Comparison of ENCODE assay signal across 8 mouse cellular contexts in the genomic region with DNA sequence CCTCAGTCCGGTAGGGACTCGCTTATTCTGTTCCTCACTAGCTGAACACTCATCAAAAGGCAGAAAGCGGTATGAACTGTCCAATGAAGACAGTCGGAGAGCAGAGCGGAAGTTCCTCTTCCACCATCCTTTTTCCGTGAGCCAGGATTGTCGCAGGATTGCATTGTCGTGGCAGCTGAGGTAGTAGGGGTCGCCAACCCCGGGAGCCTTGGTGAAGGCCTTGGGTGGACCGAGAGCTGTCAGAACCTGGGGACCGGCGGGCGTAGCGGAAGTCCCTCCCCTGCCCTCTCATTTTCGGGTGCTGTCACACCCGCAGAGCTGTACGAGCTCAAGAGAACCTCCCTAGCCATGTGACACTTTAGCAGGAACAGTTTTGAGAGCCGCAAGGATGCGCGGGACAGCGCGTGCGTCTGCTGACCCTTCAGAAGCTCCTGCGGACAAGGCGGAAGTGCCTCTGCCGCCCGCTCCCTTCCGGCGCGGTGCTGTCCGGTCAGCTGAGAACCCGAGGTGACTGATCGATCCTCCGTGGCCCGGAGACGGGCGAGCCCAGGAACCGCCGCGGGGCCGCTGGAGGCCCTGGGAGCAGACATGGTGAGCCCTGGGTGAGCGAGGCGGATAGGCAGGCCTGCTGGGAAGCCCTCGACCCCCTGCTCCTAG. TPM values are rescaled to one million over a fixed set of nuclear protein-coding genes. Genes with fewer than 3 reads are reported as not detected.
DNase-seq lines count a peak whose midpoint lies in the region; ATAC-seq lines count a peak whose summit lies in the region.

A gene (plus strand): TSS at position 402 of the 657 bp plus-strand sequence.

- no peaks in the 10 kb centered on the region for H3K27me3 ChIP-seq in heart, embryonic 11.5 days (ENCODE audit: control insufficient read depth, insufficient read depth, low read length)
- H3K27me3 ChIP-seq in kidney, embryonic 16.5 days (ENCODE audit: insufficient read depth, low read length): no peaks in the 10 kb centered on the region

- peaks cover 14% of the 10 kb centered on the region for H3K36me3 ChIP-seq in heart, embryonic 11.5 days (ENCODE audit: control insufficient read depth, insufficient read depth, low read length)
- peaks cover 21% of the 10 kb centered on the region for H3K36me3 ChIP-seq in kidney, embryonic 16.5 days (ENCODE audit: insufficient read depth, low read length)

- peak; percentile 93 for ATAC-seq in erythroid progenitor cell, adult 5-6 weeks (replicated peaks; ENCODE audit: low FRiP score, poor library complexity, severe bottlenecking)
- ATAC-seq in heart, embryonic 11.5 days (replicated peaks; ENCODE audit: insufficient number of reproducible peaks, low FRiP score, low TSS enrichment): peak; percentile 89
- ATAC-seq in kidney, embryonic 16.5 days (ENCODE audit: low FRiP score, low TSS enrichment): peak; percentile 97

- peak within 1 kb of the TSS; percentile 66 for H3K27ac ChIP-seq in brown adipose tissue, adult 24 weeks (replicated peaks; ENCODE audit: low read depth, low read length)
- H3K27ac ChIP-seq in heart, embryonic 11.5 days (ENCODE audit: low read depth, low read length): peak within 1 kb of the TSS; percentile 65
- H3K27ac ChIP-seq in kidney, embryonic 16.5 days (ENCODE audit: low read length): peak within 1 kb of the TSS; percentile 65

- peaks cover 9% of the 10 kb centered on the region for H3K9me3 ChIP-seq in heart, embryonic 11.5 days (replicated peaks; ENCODE audit: control insufficient read depth, low read length)
- peaks cover 21% of the 10 kb centered on the region for H3K9me3 ChIP-seq in kidney, embryonic 16.5 days (ENCODE audit: low read length)

- peak; percentile 77 for DNase-seq in CD4-positive helper T cell, adult 2 months (ENCODE audit: low read depth, low spot score)
- DNase-seq in liver: peak; percentile 71
- DNase-seq in monocyte, adult 2 months (ENCODE audit: low read depth in 1 of 2, low spot score in 2 of 2): peak; percentile 32 to 53
- DNase-seq in spleen, postnatal 14 days (ENCODE audit: low spot score in 2 of 2): peak; percentile 32 to 37

- peak within 1 kb of the TSS; percentile 75 for H3K4me2 ChIP-seq in heart, embryonic 11.5 days
- H3K4me2 ChIP-seq in kidney, embryonic 16.5 days (replicated peaks; ENCODE audit: low read depth, low read length): peak within 1 kb of the TSS; percentile 92

- H3K4me1 ChIP-seq in brown adipose tissue, adult 24 weeks (ENCODE audit: control insufficient read depth, insufficient read depth, insufficient read length, low read length): no peaks in the 10 kb centered on the region
- H3K4me1 ChIP-seq in heart, embryonic 11.5 days (ENCODE audit: control insufficient read depth, insufficient read depth, low read length): no peaks in the 10 kb centered on the region; the same call in 1 of the 2 replicates
- 0 out of 2 replicates have a peak, but pooled peaks cover 3% of the 10 kb centered on the region for H3K4me1 ChIP-seq in kidney, embryonic 16.5 days (ENCODE audit: insufficient read depth, low read length)

- peak within 1 kb of the TSS; percentile 85 for H3K4me3 ChIP-seq in brown adipose tissue, adult 24 weeks (ENCODE audit: insufficient read depth, low read depth, low read length)
- peak within 1 kb of the TSS; percentile 69 for H3K4me3 ChIP-seq in heart, embryonic 11.5 days (ENCODE audit: low read depth, low read length)
- peak within 1 kb of the TSS; percentile 77 for H3K4me3 ChIP-seq in kidney, embryonic 16.5 days (ENCODE audit: low read length)

- WGBS in heart, embryonic 11.5 days (ENCODE audit: insufficient replicate concordance): 7% methylated on average over 45 of the region's 45 CpGs
- WGBS in kidney, embryonic 16.5 days: 7% methylated on average over 45 of the region's 45 CpGs

- H3K9ac ChIP-seq in heart, embryonic 11.5 days (ENCODE audit: low read depth, low read length): peak within 1 kb of the TSS; percentile 84
- H3K9ac ChIP-seq in kidney, embryonic 16.5 days (replicated peaks; ENCODE audit: low read length): peak within 1 kb of the TSS; percentile 90

RNA-seq across cellular contexts. Expression of the gene that starts here (rescaled TPM):
- polyA plus RNA-seq in brown adipose tissue, adult 24 weeks (2012; ENCODE audit: insufficient read depth, insufficient read length, missing spikeins): 0.79 and 1.8 TPM in 2 replicates
- total RNA-seq in erythroid progenitor cell, adult 5-6 weeks (2015; ENCODE audit: low replicate concordance): 2.5 TPM in 1 of 2 replicates, not detected in the other
- 2.6 and 4.2 TPM in 2 replicates for total RNA-seq in erythroid progenitor cell, adult 5-6 weeks (2017; ENCODE audit: low replicate concordance)
- polyA plus RNA-seq in heart, embryonic 11.5 days (2014; fragmentation: Nextera tagmentation; extraction: Ambion mirVana): 5.6 and 5.9 TPM in 2 replicates
- polyA plus RNA-seq in kidney, embryonic 16.5 days (2015; fragmentation: Nextera tagmentation; extraction: Ambion mirVana): 6.4 and 6.5 TPM in 2 replicates

Comparison
In these comparisons a context has a peak if more than half of its experiments do, and no peak if none do; other contexts are left out.
1. Peak in every context shown above with its lines: DNase-seq, ATAC-seq, H3K4me3 ChIP-seq and H3K27ac ChIP-seq.